ENCODE assay signal across 8 mouse cellular contexts in genomic region chr1:52008947-52009346, GRCm38 (mm10). TPM values are rescaled to one million over a fixed set of nuclear protein-coding genes. Genes with fewer than 3 reads are reported as not detected.
A peak's percentile ranks its signal among the peaks of the same experiment; 100 is the strongest.
DNase-seq lines count a peak whose midpoint lies in the region; ATAC-seq and TF ChIP-seq lines count a peak whose summit lies in the region.

No protein-coding gene starts in this region.

- H3K4me2 ChIP-seq in heart, embryonic 15.5 days = peak overlapping the region; percentile 75
- H3K4me2 ChIP-seq in hindbrain, embryonic 15.5 days = peak overlapping the region; percentile 46
- peak overlapping the region; percentile 53 for H3K4me2 ChIP-seq in midbrain, embryonic 13.5 days (replicated peaks)

- no peak for TF ChIP-seq CTCF in brain, embryonic 14.5 days (IDR thresholded peaks at IDR 0.05; ENCODE audit: borderline replicate concordance, extremely low read depth, insufficient read depth, insufficient read length)

- intact Hi-C loops in heart, postnatal 14 days (cut with DNase I) = no loop called here

- H3K27me3 ChIP-seq in heart, embryonic 15.5 days = no peaks in the 10 kb centered on the region
- 0 out of 2 replicates have a peak, but pooled peaks cover 7% of the 10 kb centered on the region for H3K27me3 ChIP-seq in hindbrain, embryonic 15.5 days
- peaks cover 19% of the 10 kb centered on the region; the same call in 1 of the 2 replicates for H3K27me3 ChIP-seq in midbrain, embryonic 13.5 days

- no peaks in the 10 kb centered on the region for H3K36me3 ChIP-seq in heart, embryonic 15.5 days
- no peaks in the 10 kb centered on the region for H3K36me3 ChIP-seq in hindbrain, embryonic 15.5 days
- no peaks in the 10 kb centered on the region for H3K36me3 ChIP-seq in midbrain, embryonic 13.5 days

- H3K27ac ChIP-seq in heart, embryonic 15.5 days = no peak overlapping the region
- H3K27ac ChIP-seq in hindbrain, embryonic 15.5 days (replicated peaks) = no peak overlapping the region
- H3K27ac ChIP-seq in midbrain, embryonic 13.5 days = no peak overlapping the region

- peak overlapping the region; percentile 52 for H3K4me3 ChIP-seq in heart, embryonic 15.5 days
- H3K4me3 ChIP-seq in hindbrain, embryonic 15.5 days = peak overlapping the region; percentile 23
- peak overlapping the region; percentile 33 for H3K4me3 ChIP-seq in midbrain, embryonic 13.5 days (replicated peaks)

- ATAC-seq in heart, embryonic 15.5 days (replicated peaks; ENCODE audit: insufficient number of reproducible peaks, insufficient read depth, low FRiP score, low read depth) = no peak
- ATAC-seq in hindbrain, embryonic 15.5 days (ENCODE audit: low FRiP score, low read depth) = no peak
- no peak for ATAC-seq in midbrain, embryonic 13.5 days

- TF ChIP-seq POLR2A in brain, embryonic 14.5 days (IDR thresholded peaks at IDR 0.05; ENCODE audit: borderline replicate concordance, extremely low read depth, insufficient read depth, insufficient read length, poor library complexity, severe bottlenecking) = no peak

- no peaks in the 10 kb centered on the region for H3K9me3 ChIP-seq in heart, embryonic 15.5 days (replicated peaks)
- no peaks in the 10 kb centered on the region for H3K9me3 ChIP-seq in hindbrain, embryonic 15.5 days
- no peaks in the 10 kb centered on the region for H3K9me3 ChIP-seq in midbrain, embryonic 13.5 days

- WGBS in heart, embryonic 15.5 days = 4% methylated on average over 12 of the region's 12 CpGs
- 2% methylated on average over 12 of the region's 12 CpGs for WGBS in hindbrain, embryonic 15.5 days
- 3% methylated on average over 12 of the region's 12 CpGs for WGBS in midbrain, embryonic 13.5 days

- DNase-seq in heart, postnatal 14 days = no peak
- peak; percentile 13 for DNase-seq in brain, embryonic 14.5 days (ENCODE audit: low read depth)
- no peak for DNase-seq in frontal cortex, adult 2 months (ENCODE audit: extremely low spot score in 1 of 2, low spot score in 1 of 2)
- no peak for DNase-seq in cerebellum, postnatal 36 days
- DNase-seq in layer of hippocampus, postnatal 25 days (ENCODE audit: extremely low spot score in 1 of 2, low spot score in 1 of 2) = no peak

- peaks cover 9% of the 10 kb centered on the region for H3K4me1 ChIP-seq in heart, embryonic 15.5 days (replicated peaks)
- peaks cover 8% of the 10 kb centered on the region; the same call in 1 of the 2 replicates for H3K4me1 ChIP-seq in hindbrain, embryonic 15.5 days (replicated peaks)
- H3K4me1 ChIP-seq in midbrain, embryonic 13.5 days (replicated peaks) = peaks cover 12% of the 10 kb centered on the region

- peak overlapping the region; percentile 44; the same call in 1 of the 2 replicates for H3K9ac ChIP-seq in heart, embryonic 15.5 days
- H3K9ac ChIP-seq in hindbrain, embryonic 15.5 days = no peak overlapping the region
- H3K9ac ChIP-seq in midbrain, embryonic 13.5 days (replicated peaks) = 0 out of 2 replicates have a peak overlapping the region, but pooled peaks have one; percentile 32

RNA-seq across cellular contexts. Expression of gene Stat4, which starts 22.0 kb away (rescaled TPM):
- 1.9 and 5.1 TPM in 2 replicates for polyA plus RNA-seq in heart, embryonic 15.5 days (2015; fragmentation: Nextera tagmentation; extraction: Ambion mirVana)
- under 1 TPM; 0.33 to 0.61 TPM for total RNA-seq in heart, postnatal 14 days (2021)
- 0.38 and 0.42 TPM in 2 replicates for polyA plus RNA-seq in brain, embryonic 14.5 days (2012; rRNA removed)
- polyA plus RNA-seq in hindbrain, embryonic 15.5 days (2015; fragmentation: Nextera tagmentation; extraction: Ambion mirVana) = 0.26 and 0.34 TPM in 2 replicates
- polyA plus RNA-seq in midbrain, embryonic 13.5 days (2015; fragmentation: Nextera tagmentation; extraction: Ambion mirVana) = 0.85 and 1.2 TPM in 2 replicates
- polyA plus RNA-seq in frontal cortex, adult 2 months (2012; rRNA removed) = 0.66 and 0.82 TPM in 2 replicates
- total RNA-seq in layer of hippocampus, postnatal 25 days (2021) = under 1 TPM; 0.31 to 0.71 TPM
